Mouse (Mus musculus) G1E (cell line): ENCODE data around the gene Ear6.

ENCODE experiments used
- CTCF ChIP-seq: IDR thresholded peaks from 2 replicates; pipeline ENCODE4 v1.5.1; 2012; ENCODE audit warnings: low read depth, low read length, inconsistent platforms, mixed read lengths
- GATA1 ChIP-seq: IDR thresholded peaks from 2 replicates; pipeline ENCODE4 v1.6.1; 2012; ENCODE audit warnings: borderline replicate concordance, low read length, inconsistent platforms, mixed read lengths
- POLR2AphosphoS5 ChIP-seq: IDR thresholded peaks from 2 replicates; pipeline ENCODE4 v1.6.1; 2012; ENCODE audit warnings: low read depth, low read length, inconsistent platforms; ENCODE audit not compliant: insufficient replicate concordance
- TAL1 ChIP-seq: conservative IDR thresholded peaks from 2 replicates; pipeline ENCODE4 v1.6.1; 2012; ENCODE audit warnings: low read depth, low read length, inconsistent platforms, mixed read lengths

GRCm38 (mm10) chr14:51870756-51871155, 17.3 kb downstream of the Ear6 start:
- no peak for TF ChIP-seq CTCF
- no peak for TF ChIP-seq GATA1
- TF ChIP-seq POLR2AphosphoS5: no peak
- no peak for TF ChIP-seq TAL1
